Mouse (Mus musculus): ENCODE measurements at regions not wholly inside any gene's neighbourhood (a gene's known extent, or its start where the extent isn't known, plus 50 kb on each side); places are given as distances from the start of the nearest gene placed in this dataset.

DNA sequence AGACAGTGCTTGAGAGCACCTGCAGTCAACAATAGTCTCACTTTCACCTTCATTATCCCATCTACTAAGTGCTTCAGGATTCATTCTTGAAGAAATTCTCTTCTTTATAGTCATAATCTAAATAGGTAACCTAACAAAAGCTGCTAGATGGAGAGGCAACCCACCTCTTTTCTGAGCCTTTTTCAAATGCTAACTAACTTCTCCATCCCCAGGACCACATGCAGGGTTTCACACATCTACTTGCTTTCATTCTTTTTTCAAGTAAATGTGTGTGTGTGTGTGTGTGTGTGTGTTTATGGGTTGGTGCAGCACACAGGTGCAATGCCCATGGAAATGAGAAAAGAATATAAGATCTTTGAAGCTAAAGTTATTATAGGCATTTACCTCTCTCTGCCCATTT is 423.1 kb upstream of the B3galt2 start:
- no peak for TF ChIP-seq CTCF (IDR thresholded peaks at IDR 0.05; ENCODE audit: low read depth)
- no peak for TF ChIP-seq EP300 (IDR thresholded peaks at IDR 0.05; ENCODE audit: low read depth)

Measured in liver, postnatal 0 days (tissue).